Mouse (Mus musculus) spleen, adult 18-20 months (tissue): Measurements from ENCODE around the gene Uba7.
"Not testable (repeated sequence)": the region's sequence is repeated elsewhere in the genome, so short reads cannot be mapped to it uniquely, and the experiment has no call there.

Source experiments
- DNase-seq, 2 experiments: peaks; one replicate each; pipeline ENCODE4 v3.0.0; 2022; ENCODE audit warnings: mixed read lengths in 2 of 2

The Uba7 gene

DNA sequence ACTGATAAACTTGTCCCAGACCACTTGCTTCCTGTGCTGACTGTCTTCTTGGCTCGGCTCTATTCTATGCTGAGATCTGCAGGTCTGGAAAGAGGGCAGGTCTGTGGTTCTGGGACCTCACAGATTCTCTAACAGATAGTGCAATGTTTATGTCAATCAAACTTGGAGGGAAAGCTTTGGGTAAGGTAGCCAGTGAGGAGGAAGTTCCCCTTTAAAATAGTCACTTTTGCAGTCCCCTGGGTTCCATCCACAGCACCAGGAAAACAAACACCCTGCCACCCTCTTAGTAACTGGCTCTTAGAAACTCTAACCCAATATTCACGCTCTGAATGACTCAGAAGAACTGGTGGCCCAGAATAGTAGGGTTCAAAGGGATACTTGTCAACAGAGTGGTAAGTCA is 19.2 kb downstream of the Uba7 start:
- DNase-seq: no peak

DNA sequence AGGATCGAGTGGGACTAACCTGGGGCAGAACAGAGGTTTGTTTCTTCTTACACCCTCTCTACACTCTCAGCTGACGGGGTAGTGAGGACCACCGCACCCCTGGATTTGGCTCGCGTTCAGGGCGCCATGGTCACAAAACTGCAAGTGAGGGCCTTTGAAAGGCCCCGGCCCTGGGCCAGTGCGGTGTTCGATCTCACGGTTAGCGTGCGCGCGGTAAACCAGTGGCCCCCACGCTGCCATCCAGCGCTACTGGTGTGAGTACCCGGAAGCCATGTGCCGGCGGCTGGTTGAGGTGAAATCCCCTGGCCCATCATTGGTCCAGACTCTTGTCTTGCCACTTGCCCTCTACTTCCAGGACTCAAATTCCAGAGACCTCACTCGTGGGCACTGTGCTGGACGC is 20.2 kb downstream of the Uba7 start:
- DNase-seq: no peak

DNA sequence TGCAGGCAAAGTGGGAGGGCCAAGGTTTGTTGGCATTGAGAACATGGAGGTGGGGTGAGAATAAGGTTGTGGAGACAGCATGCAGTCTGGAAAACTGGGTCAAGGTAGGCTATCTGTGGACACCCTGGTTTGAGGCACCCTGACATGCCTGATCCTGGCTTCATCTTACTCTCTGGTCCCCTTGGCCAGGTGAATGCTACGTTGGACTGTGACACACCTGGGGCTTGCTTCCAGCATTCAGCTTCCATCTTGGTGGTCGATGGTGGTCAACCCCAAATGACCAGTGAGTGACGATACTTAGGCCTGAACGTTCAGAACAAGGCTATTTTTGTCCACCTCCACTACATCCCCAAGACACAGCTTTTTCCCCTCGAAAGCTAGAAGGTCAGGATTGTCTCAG is 20.7 kb downstream of the Uba7 start, which contains the start of gene Gm20662:
Gene Gm20662 (plus strand): TSS at position 301 of the 400 bp plus-strand sequence.
- no peak for DNase-seq

DNA sequence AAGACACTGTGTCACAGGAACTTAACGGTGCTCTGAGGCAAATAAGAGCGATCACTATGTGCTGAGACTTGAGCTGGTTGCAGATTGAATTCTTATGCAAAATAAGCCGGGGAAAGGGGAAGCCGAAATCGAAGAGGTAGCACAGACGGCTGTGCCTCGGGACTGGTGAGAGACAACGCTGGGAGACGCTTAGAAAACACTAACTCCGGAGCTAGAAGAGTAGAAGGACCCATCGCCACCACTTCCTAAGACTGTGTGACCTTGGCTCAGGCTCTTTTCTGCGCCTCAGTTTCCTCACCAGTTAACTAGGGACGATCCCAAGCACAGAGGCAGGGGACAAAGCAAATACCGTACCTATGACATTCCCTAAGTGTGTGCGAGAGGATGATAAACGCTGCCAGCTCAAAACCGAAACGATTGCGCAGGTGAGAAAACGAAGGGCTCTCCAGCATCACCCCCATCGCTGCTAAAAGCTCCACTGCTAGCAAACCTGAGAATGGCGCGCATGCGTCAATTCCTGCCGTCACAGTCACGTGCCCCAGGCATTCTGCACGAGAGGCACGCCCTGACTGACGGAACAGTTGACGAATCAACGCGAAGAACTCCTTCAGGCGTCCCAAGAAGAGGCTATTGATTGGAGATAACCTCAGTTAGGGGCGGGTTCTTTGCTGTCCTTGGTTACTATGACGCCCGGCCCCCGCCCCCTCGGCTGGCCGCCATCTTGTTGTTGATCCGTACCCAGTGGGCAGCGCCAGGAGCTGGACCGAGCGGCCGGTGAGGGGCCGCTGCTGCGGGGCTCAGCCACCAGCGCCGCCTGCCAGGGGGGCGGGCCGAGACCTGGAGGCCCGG is 26.8 kb downstream of the Uba7 start, which contains the start of gene Ip6k1:
Gene Ip6k1 (plus strand): TSS at position 580 of the 849 bp plus-strand sequence.
- DNase-seq: peak; percentile 99

DNA sequence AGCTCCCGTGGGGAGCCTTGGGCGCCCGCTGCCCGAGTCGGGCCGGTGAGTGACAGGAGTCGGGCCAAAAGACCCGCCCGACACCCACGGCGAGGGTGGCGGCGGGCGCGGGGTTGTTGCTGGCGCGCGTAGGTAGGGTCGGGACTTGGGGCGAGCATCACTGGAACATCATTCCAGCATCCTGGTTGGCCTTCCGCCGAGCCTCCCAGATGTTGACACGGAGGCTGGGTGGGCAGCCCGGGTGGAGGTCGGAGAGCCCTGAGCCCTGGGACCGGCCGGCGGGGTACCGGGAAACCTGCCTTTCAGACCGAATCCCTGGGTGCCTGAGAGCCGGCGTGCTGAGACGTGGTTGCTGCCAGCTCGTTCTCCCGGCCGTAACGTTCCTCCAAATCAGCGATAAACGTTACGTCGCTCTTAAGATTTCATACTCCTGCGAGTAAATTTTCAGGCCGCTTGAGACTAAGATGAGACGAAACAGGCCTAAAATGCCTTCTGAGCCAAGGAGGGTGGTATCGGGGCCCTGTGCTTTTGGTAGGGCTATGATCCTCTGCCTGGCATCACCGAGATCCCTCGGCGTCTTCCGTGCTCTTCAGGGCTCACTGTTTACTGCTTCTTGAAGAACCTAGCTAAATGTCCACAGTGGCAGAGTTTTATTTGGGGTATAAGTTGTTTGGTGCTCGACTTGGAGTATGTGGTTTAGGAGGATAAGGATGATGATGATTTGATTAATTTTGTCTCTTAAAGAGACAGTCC is 27.6 kb downstream of the Uba7 start:
- DNase-seq: no peak

DNA sequence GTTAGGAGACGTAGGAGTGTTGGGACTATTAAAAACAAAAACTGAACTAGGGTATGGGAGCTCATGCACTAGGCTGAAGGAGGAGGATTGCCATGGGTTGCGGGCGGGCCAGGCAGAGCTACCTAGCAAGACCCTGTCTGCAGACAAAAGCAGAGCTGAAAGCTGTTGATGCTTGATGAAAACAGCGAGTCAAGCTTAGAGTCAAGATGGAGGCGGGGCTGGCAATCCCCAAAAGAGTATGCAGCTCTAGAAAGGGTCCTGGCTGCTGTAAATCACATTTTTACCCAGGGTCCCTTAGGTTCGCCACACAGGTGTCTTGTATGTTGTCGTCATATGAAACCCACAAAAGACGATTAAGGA is 28.2 kb downstream of the Uba7 start:
- peak in 1 of 2 experiments; percentile 16 for DNase-seq

DNA sequence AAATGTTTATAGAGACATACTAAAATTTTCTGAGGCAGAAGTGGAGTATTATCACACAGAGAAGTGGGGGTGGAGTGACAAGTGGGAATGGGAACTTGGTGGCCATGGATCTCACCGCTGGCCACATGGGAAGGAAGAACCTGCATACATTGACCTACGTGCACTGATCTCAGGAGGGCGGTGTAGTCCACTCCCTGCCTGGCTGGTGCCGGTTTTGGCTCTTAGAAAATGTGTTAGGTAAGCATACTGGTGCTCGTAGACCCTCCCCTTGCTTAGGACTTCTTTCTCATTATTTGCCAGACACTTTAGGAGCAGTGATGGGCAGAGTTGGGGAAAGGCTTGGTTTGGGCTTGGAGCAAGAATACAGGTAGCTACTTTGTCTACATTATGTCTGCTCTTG is 32.7 kb downstream of the Uba7 start:
- DNase-seq: no peak

DNA sequence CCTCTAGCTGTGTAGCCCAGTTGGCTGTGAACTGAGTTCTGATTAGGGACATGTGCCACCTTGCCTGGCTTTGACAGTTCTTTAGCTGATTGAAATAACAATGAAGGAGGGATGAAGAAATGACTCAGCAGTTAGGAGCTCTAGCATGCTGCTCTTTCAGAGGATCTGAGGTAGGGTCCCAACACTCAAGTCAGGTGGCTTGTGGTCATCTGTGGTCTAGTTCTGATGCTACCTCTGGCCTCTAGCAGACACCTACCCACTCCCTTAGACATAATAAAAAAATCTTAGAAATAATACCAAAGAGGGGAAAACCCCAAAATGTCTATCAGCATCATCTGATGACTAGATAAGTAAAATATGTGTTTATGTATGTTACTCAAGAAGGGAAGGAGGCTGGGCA is 35.1 kb downstream of the Uba7 start:
- no peak for DNase-seq

DNA sequence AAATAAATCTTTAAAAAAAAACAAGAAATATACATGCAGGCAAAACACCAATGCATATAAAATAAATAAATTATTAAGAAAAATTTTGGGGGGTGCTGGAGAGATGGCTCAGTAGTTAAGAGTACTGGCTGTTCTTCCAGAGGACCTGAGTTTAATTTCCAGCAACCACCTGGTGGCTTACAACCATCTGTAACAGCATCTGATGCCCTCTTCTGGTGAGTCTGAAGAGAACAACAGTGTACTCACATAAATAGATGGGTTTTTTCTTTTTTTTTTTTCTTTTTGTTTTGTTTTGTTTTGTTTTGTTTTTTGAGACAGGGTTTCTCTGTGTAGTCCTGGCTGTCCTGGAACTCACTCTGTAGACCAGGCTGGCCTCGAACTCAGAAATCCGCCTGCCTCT is 38.3 kb downstream of the Uba7 start:
- not testable (repeated sequence) for DNase-seq

DNA sequence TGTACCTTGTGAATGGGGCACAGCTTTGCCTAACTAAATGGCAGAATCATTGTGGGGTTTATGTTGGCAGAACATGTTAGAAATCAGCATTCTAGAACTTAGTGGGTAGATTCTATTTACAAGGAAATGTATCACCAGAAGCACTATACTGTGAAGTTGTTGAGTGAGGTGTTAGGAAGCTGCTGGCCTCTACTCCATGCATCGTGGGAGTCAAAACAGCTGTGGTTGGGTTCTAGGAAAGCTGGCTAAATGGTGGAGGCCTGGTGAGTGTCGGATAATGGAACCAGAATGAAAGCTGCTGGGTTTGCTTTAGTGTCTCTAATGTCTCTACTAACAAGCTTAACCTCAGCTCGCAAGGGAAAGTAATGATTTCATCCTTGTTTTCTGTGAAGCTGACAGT is 41.8 kb downstream of the Uba7 start:
- no peak for DNase-seq

DNA sequence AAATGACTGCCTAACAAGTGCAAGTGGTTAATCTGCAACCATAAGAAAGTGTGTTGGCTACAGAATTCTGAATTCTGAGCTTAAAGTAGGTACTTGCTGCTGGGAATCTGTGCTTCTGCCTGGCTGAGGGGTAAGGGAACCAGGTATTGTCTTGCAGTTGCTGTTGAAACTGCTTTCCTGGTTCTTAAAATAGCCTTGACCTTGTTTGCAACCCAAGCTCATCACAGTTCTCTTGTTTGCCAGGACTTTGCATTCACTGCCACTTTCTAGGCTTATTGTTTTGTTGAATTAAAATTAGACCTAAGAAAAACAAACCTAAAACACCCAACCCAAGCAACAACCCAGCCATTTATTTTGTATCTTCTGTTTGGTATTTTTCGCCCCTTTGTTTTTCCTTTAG is 45.4 kb downstream of the Uba7 start:
- DNase-seq: no peak

DNA sequence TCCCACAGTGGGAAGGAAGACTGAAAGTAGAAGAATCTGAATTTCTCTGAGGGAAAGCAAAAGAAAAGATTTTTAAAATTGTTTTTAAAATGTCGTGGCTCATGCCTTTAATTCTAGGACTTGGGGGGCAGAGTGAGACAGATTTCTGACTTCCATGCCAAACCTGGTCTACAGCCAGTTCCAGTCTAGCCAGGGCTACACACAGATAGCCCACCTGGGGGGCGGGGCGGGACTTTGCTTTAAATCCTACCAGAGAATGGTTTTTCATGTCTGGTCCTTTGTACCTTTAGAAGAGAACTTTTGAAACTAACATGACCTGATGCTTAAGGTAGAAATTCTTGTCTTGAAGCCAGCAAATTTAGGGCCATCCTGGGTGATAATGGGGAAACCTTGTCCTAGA is 47.9 kb downstream of the Uba7 start:
- DNase-seq: no peak

DNA sequence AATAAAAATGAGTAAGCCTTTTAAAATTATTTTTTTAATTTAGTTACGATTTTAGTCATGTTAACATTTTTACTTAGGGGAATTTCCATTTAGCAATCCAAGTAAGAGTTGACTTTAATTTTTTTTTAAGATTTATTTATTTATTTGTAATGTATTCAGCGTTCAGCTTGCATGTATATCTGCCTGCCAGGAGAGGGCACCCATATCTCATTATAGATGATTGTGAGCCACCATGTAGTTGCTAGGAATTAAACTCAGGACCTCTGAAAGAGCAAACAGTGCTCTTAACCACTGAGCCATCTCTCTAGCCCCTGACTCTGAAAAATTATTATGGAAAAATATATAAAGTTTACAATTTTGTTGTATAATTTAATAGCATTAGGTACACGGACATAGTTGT is 51.3 kb downstream of the Uba7 start:
- no peak for DNase-seq

DNA sequence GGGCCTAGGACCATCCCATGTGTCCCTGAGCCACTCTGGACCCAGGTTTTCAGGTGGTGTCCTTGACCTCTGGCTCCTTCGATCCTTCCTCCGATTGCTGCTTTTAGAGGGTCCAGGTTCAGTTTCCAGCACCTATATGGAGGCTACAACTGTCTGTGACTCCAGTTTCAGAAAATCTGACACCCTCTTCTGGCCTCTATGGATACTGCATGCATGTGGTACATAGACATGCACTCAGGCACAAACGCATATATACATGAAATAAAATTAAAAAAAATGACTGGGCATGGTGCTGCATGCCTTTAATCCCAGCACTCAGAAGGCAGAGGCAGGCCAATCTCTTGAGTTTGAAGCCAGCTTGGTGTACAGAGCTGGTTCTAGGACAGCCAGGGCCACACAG is 52.6 kb downstream of the Uba7 start:
- DNase-seq: no peak

DNA sequence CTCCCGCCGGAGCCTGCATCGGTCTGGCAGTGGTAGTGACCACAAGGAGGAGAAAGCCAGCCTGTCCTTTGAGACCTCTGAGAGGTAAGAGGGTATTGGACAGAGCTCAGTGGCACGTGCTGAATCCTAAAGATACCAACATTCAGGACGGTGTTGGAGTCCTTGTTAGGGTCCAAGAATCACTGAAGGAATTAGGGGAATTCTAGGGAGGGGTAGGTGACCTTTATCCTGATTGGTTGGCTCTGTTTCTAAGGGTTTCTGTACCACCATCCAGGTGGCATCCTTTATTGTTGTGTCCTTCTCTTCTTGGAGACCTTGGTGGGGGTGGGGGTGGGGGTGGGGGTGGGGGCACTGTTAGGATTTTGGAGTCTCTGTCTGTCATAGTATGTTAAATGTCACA is 56.8 kb downstream of the Uba7 start:
- no peak for DNase-seq
